Mouse (Mus musculus) MEL-GATA-1-ER (cell line): ENCODE data around the gene Lst1.

ENCODE experiments used
- DNase-seq: peaks from one replicate; pipeline ENCODE4 v3.0.0-alpha.2; 2012; ENCODE audit warnings: low read depth; ENCODE audit errors: extremely low read depth

Gene Lst1

GRCm38 (mm10) chr17:35185639-35186611 is 2.3 kb downstream of the Lst1 start:
- no peak for DNase-seq

GRCm38 (mm10) chr17:35180093-35180492 is 8.1 kb downstream of the Lst1 start:
- DNase-seq, result no peak

- no peak for DNase-seq
Measured at GRCm38 (mm10) chr17:35178528-35178927, 9.7 kb downstream of the Lst1 start.

- no peak for DNase-seq
Measured at GRCm38 (mm10) chr17:35175968-35176367, 12.3 kb downstream of the Lst1 start, which contains the start of gene Aif1. Aif1 (minus strand) TSS chr17:35176068.

- DNase-seq, result no peak
Measured at GRCm38 (mm10) chr17:35175382-35175781, 12.9 kb downstream of the Lst1 start.

GRCm38 (mm10) chr17:35174201-35174977 is 13.8 kb downstream of the Lst1 start:
- DNase-seq, result no peak

GRCm38 (mm10) chr17:35173329-35173728 is 14.9 kb downstream of the Lst1 start:
- no peak for DNase-seq

- DNase-seq, result no peak
Measured at GRCm38 (mm10) chr17:35172445-35173234, 15.6 kb downstream of the Lst1 start.

- peak; percentile 42 for DNase-seq
Measured at GRCm38 (mm10) chr17:35168541-35169207, 19.6 kb downstream of the Lst1 start.

- DNase-seq, result no peak
Measured at GRCm38 (mm10) chr17:35167794-35168193, 20.4 kb downstream of the Lst1 start.

- peak; percentile 47 for DNase-seq
Measured at GRCm38 (mm10) chr17:35166352-35167035, 21.7 kb downstream of the Lst1 start.

- DNase-seq, result no peak
Measured at GRCm38 (mm10) chr17:35165451-35166155, 22.6 kb downstream of the Lst1 start.

- DNase-seq, result peak; percentile 90
Measured at GRCm38 (mm10) chr17:35164568-35165450, 23.4 kb downstream of the Lst1 start, which contains the start of gene Prrc2a. Prrc2a (minus strand) TSS chr17:35164897.

GRCm38 (mm10) chr17:35164218-35164567 is 24.0 kb downstream of the Lst1 start:
- DNase-seq, result no peak

- no peak for DNase-seq
Measured at GRCm38 (mm10) chr17:35163326-35164081, 24.7 kb downstream of the Lst1 start.

- no peak for DNase-seq
Measured at GRCm38 (mm10) chr17:35162730-35163129, 25.5 kb downstream of the Lst1 start.

- DNase-seq, result no peak
Measured at GRCm38 (mm10) chr17:35162121-35162520, 26.1 kb downstream of the Lst1 start.

GRCm38 (mm10) chr17:35161421-35161820 is 26.8 kb downstream of the Lst1 start:
- no peak for DNase-seq
